Mouse (Mus musculus) ES-E14 (cell line): ENCODE data around the gene Poldip3. TPM values are rescaled to one million over a fixed set of nuclear protein-coding genes. Genes with fewer than 3 reads are reported as not detected.

Experiments
- DNase-seq: peaks from one replicate; pipeline ENCODE4 v3.0.0-alpha.2; 2013; ENCODE audit warnings: low read depth, low spot score
- H3K27ac ChIP-seq: 2 replicates; pipeline ENCODE4 v1.5.1; 2012; ENCODE audit warnings: low read depth, mild to moderate bottlenecking, low read length, moderate library complexity, mixed read lengths; ENCODE audit not compliant: poor library complexity, insufficient read depth, severe bottlenecking
- H3K36me3 ChIP-seq: 2 replicates; pipeline ENCODE4 v1.6.1; 2012; ENCODE audit warnings: mild to moderate bottlenecking, low read length, moderate library complexity, mixed read lengths; ENCODE audit not compliant: control insufficient read depth, poor library complexity, insufficient read depth, severe bottlenecking
- H3K4me1 ChIP-seq, 2 experiments: fragments of 150-350 bp in 1 of 2; sonication (generic) in 1 of 2; 2 replicates each; pipeline ENCODE4 v1.6.1; 2012; ENCODE audit warnings: low read length in 2 of 2, mild to moderate bottlenecking in 1 of 2, mixed read lengths in 1 of 2; ENCODE audit not compliant: control insufficient read depth in 2 of 2, insufficient read depth in 2 of 2, poor library complexity in 1 of 2
- H3K4me3 ChIP-seq, 2 experiments: fragments of 150-350 bp in 1 of 2; sonication (generic) in 1 of 2; 2 replicates each; pipeline ENCODE4 v1.5.1; 2012; ENCODE audit warnings: low read length in 2 of 2, low read depth in 1 of 2, mild to moderate bottlenecking in 1 of 2, mixed read lengths in 1 of 2; ENCODE audit not compliant: insufficient read depth in 1 of 2, poor library complexity in 1 of 2, severe bottlenecking in 1 of 2
- H3K9ac ChIP-seq: 2 replicates; pipeline ENCODE4 v1.6.1; 2012; ENCODE audit warnings: low read depth, mild to moderate bottlenecking, low read length, mixed read lengths; ENCODE audit not compliant: poor library complexity, insufficient read depth, severe bottlenecking
- H3K9me3 ChIP-seq: fragments of 150-350 bp; sonication (generic); 2 replicates; pipeline ENCODE4 v1.6.1; 2012; ENCODE audit warnings: low read depth, mild to moderate bottlenecking, low read length; ENCODE audit not compliant: control insufficient read depth, insufficient read depth
- CHD2 ChIP-seq: IDR thresholded peaks from 2 replicates; pipeline ENCODE4 v1.6.1; 2014; ENCODE audit warnings: mild to moderate bottlenecking, low read depth, low read length, inconsistent platforms
- HCFC1 ChIP-seq: IDR thresholded peaks from 2 replicates; pipeline ENCODE4 v1.6.1; 2012; ENCODE audit warnings: low read length, inconsistent platforms, borderline replicate concordance; ENCODE audit not compliant: insufficient read depth
- MAFK ChIP-seq: IDR thresholded peaks from 2 replicates; pipeline ENCODE4 v1.6.1; 2014; ENCODE audit warnings: mild to moderate bottlenecking, low read depth, low read length, inconsistent platforms; ENCODE audit not compliant: insufficient read depth
- ZC3H11A ChIP-seq: IDR thresholded peaks from 2 replicates; pipeline ENCODE4 v1.6.1; 2012; ENCODE audit warnings: low read depth, mild to moderate bottlenecking, inconsistent platforms, low read length, borderline replicate concordance
- ZNF384 ChIP-seq: IDR thresholded peaks from 2 replicates; pipeline ENCODE4 v1.6.1; 2012; ENCODE audit warnings: low read depth, low read length, inconsistent platforms
- in situ Hi-C, 2 experiments: fragments of 600-800 bp; cut with MboI; formaldehyde crosslinking; loops; one replicate each; pipeline ENCODE4 v1.15.1; 2025; ENCODE audit warnings: low sequenced_read_pairs in 2 of 2, inconsistent platforms in 1 of 2; ENCODE audit not compliant: unreplicated experiment in 2 of 2
- total RNA-seq: library from RNA; depleted of rRNA; stranded (reverse); fragments of 300-350 nt; gene quantifications from 2 replicates; pipeline ENCODE4 v1.2.3, GENCODE M21; 2012

Poldip3 gene
- total RNA-seq, 1 experiment: 165 TPM

- Histone ChIP-seq H3K36me3 (no peaks in the 10 kb centered on the region), H3K4me1 (peaks cover 0 to 12% of the 10 kb centered on the region in 2 experiments; a peak in 1 of 4 replicates), H3K9ac (peak overlapping the region; percentile 84), H3K27ac (no peak overlapping the region), H3K9me3 (no peaks in the 10 kb centered on the region), H3K4me3 (peak overlapping the region; percentile 68 to 87)
- in situ Hi-C loops: no loop called here
- peak; percentile 93 for DNase-seq
- no peak for TF ChIP-seq CHD2
- no peak for TF ChIP-seq MAFK
- TF ChIP-seq HCFC1: 0 out of 2 replicates have a peak, but pooled peaks have one; percentile 49
- no peak for TF ChIP-seq ZC3H11A
- no peak for TF ChIP-seq ZNF384
These were observed 49.5 kb downstream of the Poldip3 start for GRCm38 (mm10) chr15:83099533-83100331.

GRCm38 (mm10) chr15:83095950-83096349 is 53.2 kb downstream of the Poldip3 start:
- H3K9me3 ChIP-seq: no peaks in the 10 kb centered on the region
- in situ Hi-C loops: no loop called here

GRCm38 (mm10) chr15:83093687-83094086 is 55.5 kb downstream of the Poldip3 start:
- no peak for DNase-seq
- TF ChIP-seq ZC3H11A: no peak
- TF ChIP-seq ZNF384: no peak
- no peak for TF ChIP-seq MAFK
- no peak for TF ChIP-seq CHD2
- no peak for TF ChIP-seq HCFC1
- no peak overlapping the region for H3K4me3 ChIP-seq

More at GRCm38 (mm10) chr15:83095950-83096349, 53.2 kb downstream of the Poldip3 start:
- Histone ChIP-seq H3K4me1 (peaks cover 0 to 14% of the 10 kb centered on the region in 2 experiments; a peak in 2 of 4 replicates), H3K27ac (no peak overlapping the region), H3K4me3 (no peak overlapping the region), H3K9ac (no peak overlapping the region), H3K36me3 (no peaks in the 10 kb centered on the region)
- no peak for DNase-seq
- peak; percentile 19; the same call in 1 of the 2 replicates for TF ChIP-seq ZC3H11A
- TF ChIP-seq HCFC1: no peak
- TF ChIP-seq MAFK: no peak

GRCm38 (mm10) chr15:83090874-83091273 is 58.3 kb downstream of the Poldip3 start:
- no peak overlapping the region for H3K4me3 ChIP-seq
- H3K27ac ChIP-seq: no peak overlapping the region
- H3K9me3 ChIP-seq: no peaks in the 10 kb centered on the region
- H3K36me3 ChIP-seq: no peaks in the 10 kb centered on the region
- in situ Hi-C loops: no loop called here
- TF ChIP-seq HCFC1: no peak
- no peak for TF ChIP-seq ZNF384
- no peak for TF ChIP-seq ZC3H11A
- TF ChIP-seq MAFK: no peak
- TF ChIP-seq CHD2: no peak
- DNase-seq: peak; percentile 66
- peaks cover 0 to 16% of the 10 kb centered on the region in 2 experiments; a peak in 3 of 4 replicates for H3K4me1 ChIP-seq
- no peak overlapping the region for H3K9ac ChIP-seq

More at GRCm38 (mm10) chr15:83093687-83094086, 55.5 kb downstream of the Poldip3 start:
- in situ Hi-C loops: no loop called here
- H3K9ac ChIP-seq: no peak overlapping the region
- peaks cover 0 to 19% of the 10 kb centered on the region in 2 experiments; a peak in 3 of 4 replicates for H3K4me1 ChIP-seq
- H3K27ac ChIP-seq: no peak overlapping the region
- no peaks in the 10 kb centered on the region for H3K36me3 ChIP-seq
- H3K9me3 ChIP-seq: no peaks in the 10 kb centered on the region
